Comparison of ENCODE assay signal across 18 mouse cellular contexts in the genomic region with DNA sequence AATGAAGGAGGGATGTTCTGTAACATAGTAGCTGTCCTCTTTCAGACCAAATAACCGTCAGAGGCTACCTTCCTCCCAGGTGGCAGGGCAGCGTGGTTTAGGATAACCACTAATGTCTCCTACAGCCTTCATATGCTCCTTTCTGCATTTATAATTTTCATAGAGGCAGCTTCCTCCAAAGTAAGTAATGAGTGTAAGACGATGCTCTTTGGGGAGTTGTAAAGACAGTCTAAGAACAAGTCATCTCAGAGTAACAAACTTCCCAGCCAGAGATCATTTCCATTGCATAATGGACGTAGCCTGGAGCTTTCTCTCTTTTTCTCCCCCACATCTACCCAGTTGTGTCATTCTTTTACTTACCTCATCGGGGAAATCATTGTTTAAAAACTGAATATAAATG.
"Had no signal": no experiment of that assay in that cellular context is flagged by ENCODE, and none has a peak within 500 bp of the region (broad histone marks: within the 10 kb centered on the region; RNA-seq: fewer than 3 reads in every experiment).

No protein-coding gene starts in this region.

- H3K27ac ChIP-seq: layer of hippocampus, adult 2 months; liver, embryonic 13.5 days; lung, embryonic 15.5 days; midbrain, embryonic 12.5 days; neural tube, embryonic 12.5 days; stomach, embryonic 15.5 days had no signal

- ATAC-seq: liver, postnatal 0 days had no signal

- H3K36me3 ChIP-seq: liver, embryonic 13.5 days; lung, embryonic 15.5 days; midbrain, embryonic 12.5 days; neural tube, embryonic 12.5 days; stomach, embryonic 15.5 days had no signal

- H3K9me3 ChIP-seq: liver, embryonic 13.5 days; lung, embryonic 15.5 days; midbrain, embryonic 12.5 days; neural tube, embryonic 12.5 days; stomach, embryonic 15.5 days had no signal

- H3K4me1 ChIP-seq: liver, embryonic 13.5 days; midbrain, embryonic 12.5 days; neural tube, embryonic 12.5 days; stomach, embryonic 15.5 days had no signal

- H3K27me3 ChIP-seq: liver, embryonic 13.5 days; lung, embryonic 15.5 days; midbrain, embryonic 12.5 days; neural tube, embryonic 12.5 days; stomach, embryonic 15.5 days had no signal

- H3K4me3 ChIP-seq: layer of hippocampus, adult 2 months; liver, embryonic 13.5 days; lung, embryonic 15.5 days; midbrain, embryonic 12.5 days; neural tube, embryonic 12.5 days; stomach, embryonic 15.5 days had no signal

- DNase-seq: kidney, adult 11 months; kidney, adult 9 months; kidney, postnatal 10 days; kidney, postnatal 4 days; left cerebral cortex, postnatal 4 days; liver; liver, embryonic 13.5 days; liver, postnatal 0 days; lung, postnatal 14 days; retina, postnatal 1 day; right cerebral cortex, postnatal 4 days; thymus, adult 2 months; thymus, postnatal 25 days had no signal

- H3K4me2 ChIP-seq: liver, embryonic 13.5 days; lung, embryonic 15.5 days; midbrain, embryonic 12.5 days; neural tube, embryonic 12.5 days; stomach, embryonic 15.5 days had no signal

- H3K9ac ChIP-seq: liver, embryonic 13.5 days; liver, postnatal 0 days; lung, embryonic 15.5 days; midbrain, embryonic 12.5 days; neural tube, embryonic 12.5 days; stomach, embryonic 15.5 days had no signal
